Mouse (Mus musculus) intestine, embryonic 15.5 days (tissue): ENCODE results near the gene Olfr549. TPM values are rescaled to one million over a fixed set of nuclear protein-coding genes. Genes with fewer than 3 reads are reported as not detected.

ENCODE experiments used
- polyA plus RNA-seq: library from polyadenylated mRNA; unstranded; fragments of >200 nt; fragmentation: Nextera tagmentation; extraction: Ambion mirVana; gene quantifications from 2 replicates; pipeline ENCODE4 v1.2.1, GENCODE M21; 2015

The Olfr549 gene
- polyA plus RNA-seq, 1 experiment from 2014 or later, result not detected

Other genes starting within 250 kb of the Olfr549 start
- gene Rrm1, start 108.2 kb upstream of the Olfr549 start, polyA plus RNA-seq, result 127 and 138 TPM in 2 replicates
- gene Olfr543, start 68.2 kb upstream of the Olfr549 start, polyA plus RNA-seq, result 0.13 and 0.19 TPM in 2 replicates
- 0.06 TPM in 1 of 2 replicates, not detected in the other for gene Olfr544, start 61.6 kb upstream of the Olfr549 start, polyA plus RNA-seq
- 0.05 TPM in 1 of 2 replicates, not detected in the other for gene Olfr545, start 50.3 kb upstream of the Olfr549 start, polyA plus RNA-seq
- not detected in 2 replicates for gene Olfr547, start 15.1 kb upstream of the Olfr549 start, polyA plus RNA-seq
- gene Olfr548-ps1, start 9.0 kb upstream of the Olfr549 start, polyA plus RNA-seq, result not detected in 2 replicates
- 0.56 and 1.2 TPM in 2 replicates for gene Trim21, start 15.6 kb downstream of the Olfr549 start, polyA plus RNA-seq
- not detected in 2 replicates for gene Olfr550, start 21.6 kb downstream of the Olfr549 start, polyA plus RNA-seq
- not detected in 2 replicates for gene Olfr551, start 42.0 kb downstream of the Olfr549 start, polyA plus RNA-seq
- gene Olfr552, start 47.9 kb downstream of the Olfr549 start, polyA plus RNA-seq, result not detected in 2 replicates
- gene Olfr553, start 68.3 kb downstream of the Olfr549 start, polyA plus RNA-seq, result not detected in 2 replicates
- gene Olfr554, start 88.6 kb downstream of the Olfr549 start, polyA plus RNA-seq, result not detected in 2 replicates
- gene Olfr555, start 109.0 kb downstream of the Olfr549 start, polyA plus RNA-seq, result not detected in 2 replicates
- gene Olfr556, start 115.0 kb downstream of the Olfr549 start, polyA plus RNA-seq, result not detected in 2 replicates
- 11.0 and 11.6 TPM in 2 replicates for gene Trim68, start 137.5 kb downstream of the Olfr549 start, polyA plus RNA-seq
- not detected in 2 replicates for gene Olfr557, start 146.0 kb downstream of the Olfr549 start, polyA plus RNA-seq
- gene Olfr558, start 152.3 kb downstream of the Olfr549 start, polyA plus RNA-seq, result 0.20 and 0.28 TPM in 2 replicates
- gene Olfr33, start 169.2 kb downstream of the Olfr549 start, polyA plus RNA-seq, result not detected in 2 replicates
- not detected in 2 replicates for gene Olfr559, start 177.6 kb downstream of the Olfr549 start, polyA plus RNA-seq
- gene Olfr560, start 209.5 kb downstream of the Olfr549 start, polyA plus RNA-seq, result not detected in 2 replicates
- gene Olfr78, start 209.6 kb downstream of the Olfr549 start, polyA plus RNA-seq, result 0.40 and 0.55 TPM in 2 replicates
- gene Olfr561, start 221.4 kb downstream of the Olfr549 start, polyA plus RNA-seq, result not detected in 2 replicates